Mouse (Mus musculus): ENCODE measurements at regions not wholly inside any gene's neighbourhood (a gene's known extent, or its start where the extent isn't known, plus 50 kb on each side); places are given as distances from the start of the nearest gene placed in this dataset.

DNA sequence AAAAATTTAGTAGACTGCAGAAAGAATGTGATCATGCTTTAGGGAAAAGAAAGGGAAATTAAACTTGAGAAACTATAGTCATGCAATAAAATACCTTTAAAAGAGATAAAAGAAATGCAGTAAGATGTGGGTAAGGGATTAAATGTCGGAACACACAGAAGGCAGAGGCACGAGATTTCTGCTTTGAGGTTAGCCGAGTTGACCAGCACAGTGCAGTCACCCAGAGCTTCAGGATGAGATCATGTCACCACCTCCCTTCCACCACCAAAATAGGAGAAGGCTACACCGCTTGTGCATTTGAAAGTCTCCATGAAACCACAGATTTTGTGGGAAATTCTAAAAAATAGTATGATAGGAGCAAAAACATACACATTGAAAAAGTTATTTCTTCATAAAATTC lies 166.6 kb downstream of the Fam198b start:
- TF ChIP-seq POLR2A (IDR thresholded peaks at IDR 0.05; ENCODE audit: borderline replicate concordance, extremely low read depth, low read depth, low read length): no peak
- no peak for TF ChIP-seq CTCF (IDR thresholded peaks at IDR 0.05; ENCODE audit: insufficient read depth, low read length)

Measured in lung, adult 2 months (tissue).